Mouse (Mus musculus) kidney, adult 11 months (tissue): ENCODE measurements at regions not wholly inside any gene's neighbourhood (a gene's known extent, or its start where the extent isn't known, plus 50 kb on each side); places are given as distances from the start of the nearest gene placed in this dataset.

Experiments
- DNase-seq: peaks from one replicate; pipeline ENCODE4 v3.0.0; 2022

DNA sequence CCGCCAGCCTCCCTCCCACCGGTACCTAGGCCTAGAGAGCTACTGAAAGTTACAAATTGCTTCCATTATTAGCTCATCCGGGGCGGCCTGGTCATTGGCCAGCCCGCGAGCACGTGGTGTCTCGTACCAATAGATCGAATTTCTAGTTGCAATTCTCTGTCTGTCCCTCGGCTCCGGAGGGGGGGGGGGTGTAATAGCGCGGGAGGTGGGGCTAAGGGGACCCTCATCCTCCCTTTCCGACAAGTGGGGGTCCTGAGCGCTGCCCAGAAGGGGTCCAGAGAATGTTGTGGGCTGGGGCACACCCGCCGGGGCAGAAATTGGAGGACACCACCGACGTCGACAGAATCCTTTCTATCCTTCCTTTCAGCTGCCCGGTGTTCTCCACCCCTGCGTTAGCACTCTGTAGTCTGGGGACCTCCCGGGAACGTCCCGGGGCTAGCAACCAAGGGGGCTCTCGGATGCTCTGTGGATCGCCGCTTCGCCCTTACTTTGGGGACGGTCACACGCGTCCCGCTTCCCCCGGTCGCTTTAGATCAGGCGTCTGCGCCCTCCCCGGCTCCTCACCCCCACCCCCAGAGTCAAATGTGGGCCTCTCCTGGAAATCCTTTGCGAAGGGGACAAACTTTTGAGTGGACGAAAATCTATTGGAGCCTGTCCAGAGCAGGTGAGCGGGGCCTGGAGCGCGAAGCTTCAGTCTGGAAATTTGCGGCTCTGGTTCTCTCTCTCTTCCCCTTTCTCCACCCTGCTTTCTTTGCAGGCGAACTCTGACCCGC lies 64.6 kb downstream of the Smug1 start:
- peak; percentile 47 for DNase-seq

DNA sequence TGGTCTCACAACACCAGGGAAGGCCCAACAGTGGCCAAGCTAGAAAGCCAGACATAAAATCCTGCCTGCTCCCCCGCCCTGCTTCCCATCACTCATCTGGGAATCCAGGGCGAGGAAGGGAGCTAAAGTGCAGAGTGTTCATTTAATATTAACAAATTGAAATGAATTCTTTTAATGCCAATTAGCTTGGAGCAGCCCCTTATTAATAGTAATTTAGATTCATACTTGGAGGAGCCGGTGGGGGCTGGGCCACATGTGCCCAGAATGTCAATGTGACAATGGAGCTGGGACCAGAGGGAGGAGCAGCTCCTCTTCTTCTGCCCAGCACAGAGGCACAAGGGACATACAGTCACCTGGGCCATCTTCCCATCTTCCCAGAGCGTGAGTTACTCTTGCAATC lies 66.8 kb downstream of the Smug1 start:
- no peak for DNase-seq

DNA sequence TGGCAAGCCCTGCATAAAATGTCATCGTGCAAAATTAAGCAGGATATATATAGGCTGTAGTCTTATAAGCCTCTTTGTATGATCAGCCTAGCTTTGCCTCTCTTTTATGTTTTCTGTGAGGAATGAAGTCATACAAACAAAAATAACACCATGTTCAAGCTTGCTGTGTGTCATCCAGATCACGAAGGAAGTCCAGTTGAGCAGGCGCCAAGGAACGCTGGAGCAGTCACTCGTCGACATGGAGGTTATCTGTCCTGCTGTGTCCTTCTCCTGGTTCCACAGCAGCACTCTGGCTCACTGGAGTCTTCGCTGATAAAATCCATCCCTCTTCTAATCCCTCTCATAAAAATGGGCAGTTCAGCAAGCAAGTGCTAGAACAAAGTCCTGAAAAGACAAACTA lies 72.4 kb downstream of the Smug1 start:
- DNase-seq, result peak; percentile 34

- DNase-seq, result no peak
Measured at GRCm38 (mm10) chr15:103093655-103094054, 73.2 kb downstream of the Smug1 start.

- DNase-seq, result no peak
Measured at GRCm38 (mm10) chr15:103092496-103092895, 73.8 kb downstream of the Hoxc4 start.

GRCm38 (mm10) chr15:103090280-103091164 lies 71.8 kb downstream of the Hoxc4 start:
- DNase-seq, result peak; percentile 76

- peak; percentile 50 for DNase-seq
Measured at GRCm38 (mm10) chr15:103089852-103090251, 71.1 kb downstream of the Hoxc4 start.

DNA sequence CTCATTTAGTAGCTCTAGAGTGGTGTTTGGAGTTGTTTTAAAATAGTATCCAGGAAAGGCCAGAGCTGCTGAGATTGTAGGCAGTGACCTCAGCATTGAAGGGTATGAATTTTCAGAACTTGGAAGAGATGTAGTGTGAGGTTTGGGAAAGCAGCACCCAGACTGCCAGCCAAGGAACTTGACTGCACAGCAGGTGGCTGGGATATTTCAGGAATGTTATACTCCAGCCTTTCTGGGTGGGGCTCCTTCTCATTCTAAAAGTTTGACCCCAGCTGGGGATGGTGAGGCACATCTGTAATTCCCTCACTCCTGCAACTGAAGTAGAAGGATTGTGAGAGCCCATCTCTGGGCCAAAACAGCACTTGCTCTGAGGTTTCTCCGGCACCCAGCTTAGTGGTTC lies 70.7 kb downstream of the Hoxc4 start:
- no peak for DNase-seq

DNA sequence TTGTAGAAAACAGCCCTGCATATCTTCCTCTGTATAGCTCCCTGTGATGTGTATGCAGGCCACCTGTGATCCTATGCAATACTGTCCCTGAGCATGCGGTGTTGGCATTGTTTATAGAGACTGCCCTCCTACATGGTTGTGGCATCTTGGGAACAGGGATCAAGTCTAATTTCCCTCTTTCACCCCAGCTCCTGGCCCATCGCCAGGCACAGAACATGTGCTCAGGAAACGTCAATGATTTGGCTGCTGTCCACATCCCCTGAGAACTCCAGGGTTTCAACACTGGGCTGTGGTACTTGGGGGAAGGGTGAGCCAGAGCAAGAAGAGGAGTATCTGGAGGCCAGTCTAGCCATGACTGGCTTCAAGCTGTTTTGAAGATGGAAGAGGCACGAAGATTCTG lies 68.5 kb downstream of the Hoxc4 start:
- peak; percentile 68 for DNase-seq

DNA sequence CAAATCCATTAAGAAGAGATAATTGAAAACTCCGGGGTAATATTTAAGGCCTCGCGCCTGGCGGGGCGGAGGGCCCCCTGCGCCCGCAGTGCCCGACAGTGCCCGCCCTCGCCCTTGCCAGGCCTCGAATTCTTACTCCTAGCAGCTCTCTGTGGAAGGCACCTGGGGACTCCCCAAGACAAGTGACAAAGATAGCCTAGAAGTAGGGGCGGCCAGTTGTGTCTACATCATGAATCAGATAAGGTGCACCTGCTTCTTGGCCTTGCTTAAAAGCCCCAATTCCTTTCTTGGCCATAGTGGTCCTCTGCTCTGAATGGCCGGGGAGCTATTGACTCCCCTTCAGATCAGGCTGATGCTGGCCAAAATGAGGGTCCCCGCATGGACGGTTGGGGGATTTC lies 67.9 kb downstream of the Hoxc4 start:
- no peak for DNase-seq
